Mouse (Mus musculus): Measurements from ENCODE around the gene Drd3.

- no peak for TF ChIP-seq POLR2A (IDR thresholded peaks at IDR 0.05; ENCODE audit: borderline replicate concordance, insufficient read depth, low read length)
- TF ChIP-seq CTCF (IDR thresholded peaks at IDR 0.05; ENCODE audit: borderline replicate concordance, insufficient read depth, low read depth, low read length): no peak
Observed at GRCm38 (mm10) chr16:43730281-43730680, 23.5 kb upstream of the Drd3 start.

Data from cerebellum, adult 2 months (tissue).